Mouse (Mus musculus) megakaryocyte, embryonic 14.5 days (primary cell): Measurements from ENCODE around the gene Trim56. TPM values are rescaled to one million over a fixed set of nuclear protein-coding genes. Genes with fewer than 3 reads are reported as not detected.
A peak's percentile ranks its signal among the peaks of the same experiment; 100 is the strongest.

ENCODE experiments used
- H3K27me3 ChIP-seq: replicated peaks from 2 replicates; pipeline ENCODE3; 2012; ENCODE audit warnings: inconsistent platforms
- H3K36me3 ChIP-seq: replicated peaks from 2 replicates; pipeline ENCODE3; 2012; ENCODE audit warnings: low read length, inconsistent platforms, mixed read lengths
- H3K4me1 ChIP-seq: 2 replicates; pipeline ENCODE4 v1.6.1; 2012; ENCODE audit warnings: inconsistent platforms
- H3K4me3 ChIP-seq: replicated peaks from 2 replicates; pipeline ENCODE3; 2012; ENCODE audit warnings: moderate library complexity, mild to moderate bottlenecking, inconsistent platforms
- H3K9me3 ChIP-seq: 2 replicates; pipeline ENCODE4 v1.6.1; 2012; ENCODE audit warnings: inconsistent platforms
- FLI1 ChIP-seq: IDR thresholded peaks from 2 replicates; pipeline ENCODE4 v1.6.1; 2012; ENCODE audit warnings: low read length, inconsistent platforms, mixed read lengths
- GATA1 ChIP-seq: IDR thresholded peaks from 3 replicates; pipeline ENCODE4 v1.6.1; 2012; ENCODE audit warnings: mixed read lengths, low read length, inconsistent platforms, borderline replicate concordance
- polyA plus RNA-seq: library from polyadenylated mRNA; stranded (reverse); fragments of >175 nt; gene quantifications from 2 replicates; pipeline ENCODE4 v1.2.3, GENCODE M21; 2012; ENCODE audit warnings: low replicate concordance; ENCODE audit not compliant: insufficient read depth

Trim56 gene
- polyA plus RNA-seq, 1 experiment = 2.1 TPM

- H3K36me3 ChIP-seq = peaks cover 21% of the 10 kb centered on the region
- peaks cover 63% of the 10 kb centered on the region for H3K4me1 ChIP-seq
- H3K27me3 ChIP-seq = peaks cover 16% of the 10 kb centered on the region
- TF ChIP-seq FLI1 = no peak
- TF ChIP-seq GATA1 = no peak
- no peaks in the 10 kb centered on the region for H3K9me3 ChIP-seq
- no peak overlapping the region for H3K4me3 ChIP-seq
Measured at GRCm38 (mm10) chr5:137065923-137066322, 50.1 kb downstream of the Trim56 start.

- no peak overlapping the region for H3K4me3 ChIP-seq
- TF ChIP-seq GATA1 (no peak), FLI1 (no peak)
- peaks cover 21% of the 10 kb centered on the region for H3K36me3 ChIP-seq
- H3K27me3 ChIP-seq = peaks cover 14% of the 10 kb centered on the region
- H3K4me1 ChIP-seq = peaks cover 60% of the 10 kb centered on the region
- no peaks in the 10 kb centered on the region for H3K9me3 ChIP-seq
Measured at GRCm38 (mm10) chr5:137065454-137065853, 50.6 kb downstream of the Trim56 start.

GRCm38 (mm10) chr5:137062601-137063000 is 53.4 kb downstream of the Trim56 start:
- peak overlapping the region; percentile 10 for H3K4me3 ChIP-seq
- H3K4me1 ChIP-seq = peaks cover 45% of the 10 kb centered on the region
- TF ChIP-seq FLI1 = no peak
- no peak for TF ChIP-seq GATA1
- H3K9me3 ChIP-seq = no peaks in the 10 kb centered on the region
- peaks cover 13% of the 10 kb centered on the region for H3K27me3 ChIP-seq
- peaks cover 20% of the 10 kb centered on the region for H3K36me3 ChIP-seq

- TF ChIP-seq FLI1 (no peak), GATA1 (no peak)
- peak overlapping the region; percentile 81 for H3K4me3 ChIP-seq
- H3K4me1 ChIP-seq = peaks cover 39% of the 10 kb centered on the region
- H3K36me3 ChIP-seq = peaks cover 15% of the 10 kb centered on the region
- peaks cover 12% of the 10 kb centered on the region for H3K27me3 ChIP-seq
- no peaks in the 10 kb centered on the region for H3K9me3 ChIP-seq
Measured at GRCm38 (mm10) chr5:137061809-137062481, 54.1 kb downstream of the Trim56 start.

Other genes starting within 250 kb of the Trim56 start
- gene Col26a1, start 233.0 kb downstream of the Trim56 start, polyA plus RNA-seq = not detected in 2 replicates
- gene Ift22, start 208.1 kb downstream of the Trim56 start, polyA plus RNA-seq = 13.9 and 14.8 TPM in 2 replicates
- gene Fis1, start 162.9 kb downstream of the Trim56 start, polyA plus RNA-seq = 1,064 and 1,998 TPM in 2 replicates
- 0.90 and 4.8 TPM in 2 replicates for gene Cldn15, start 149.6 kb downstream of the Trim56 start, polyA plus RNA-seq
- gene Plod3, start 129.2 kb downstream of the Trim56 start, polyA plus RNA-seq = 32.3 and 34.6 TPM in 2 replicates
- 438 and 561 TPM in 2 replicates for gene Znhit1, start 128.2 kb downstream of the Trim56 start, polyA plus RNA-seq
- gene Vgf, start 89.8 kb downstream of the Trim56 start, polyA plus RNA-seq = 0.38 TPM in 1 of 2 replicates, not detected in the other
- gene Ap1s1, start 70.1 kb downstream of the Trim56 start, polyA plus RNA-seq = 253 and 284 TPM in 2 replicates
- 0.17 TPM in 1 of 2 replicates, not detected in the other for gene Serpine1, start 43.9 kb downstream of the Trim56 start, polyA plus RNA-seq
- not detected in 2 replicates for gene Muc3, start 33.1 kb upstream of the Trim56 start, polyA plus RNA-seq
- gene Muc3a, start 96.2 kb upstream of the Trim56 start, polyA plus RNA-seq = 0.11 TPM in 1 of 2 replicates, not detected in the other
- gene Ache, start 171.3 kb upstream of the Trim56 start, polyA plus RNA-seq = 206 and 642 TPM in 2 replicates
- 278 and 294 TPM in 2 replicates for gene Ufsp1, start 178.4 kb upstream of the Trim56 start, polyA plus RNA-seq
- 163 and 271 TPM in 2 replicates for gene Srrt, start 191.5 kb upstream of the Trim56 start, polyA plus RNA-seq
- gene Trip6, start 198.2 kb upstream of the Trim56 start, polyA plus RNA-seq = 35.0 and 68.0 TPM in 2 replicates
- 2.5 and 6.4 TPM in 2 replicates for gene Slc12a9, start 217.4 kb upstream of the Trim56 start, polyA plus RNA-seq
- not detected in 2 replicates for gene Ephb4, start 233.9 kb upstream of the Trim56 start, polyA plus RNA-seq